Mouse (Mus musculus): ENCODE results near the gene Fars2.

Fars2 gene

GRCm38 (mm10) chr13:36527761-36528160 lies 410.5 kb downstream of the Fars2 start:
- no peak for DNase-seq (ENCODE audit: low spot score)

- peak; percentile 18 for DNase-seq (ENCODE audit: low spot score)
Observed at GRCm38 (mm10) chr13:36528223-36528895, 411.1 kb downstream of the Fars2 start.

- no peak for DNase-seq (ENCODE audit: low spot score)
Observed at GRCm38 (mm10) chr13:36529467-36530039, 412.3 kb downstream of the Fars2 start.

- no peak for DNase-seq (ENCODE audit: low spot score)
Observed at GRCm38 (mm10) chr13:36530852-36531251, 413.6 kb downstream of the Fars2 start.

- no peak for DNase-seq (ENCODE audit: low spot score)
Observed at GRCm38 (mm10) chr13:36531893-36532292, 414.7 kb downstream of the Fars2 start.

- DNase-seq (ENCODE audit: low spot score), result no peak
Observed at GRCm38 (mm10) chr13:36533071-36533470, 415.9 kb downstream of the Fars2 start.

- DNase-seq (ENCODE audit: low spot score), result no peak
Observed at GRCm38 (mm10) chr13:36533518-36533917, 416.3 kb downstream of the Fars2 start.

- DNase-seq (ENCODE audit: low spot score), result no peak
Observed at GRCm38 (mm10) chr13:36533966-36534540, 416.8 kb downstream of the Fars2 start.

- DNase-seq (ENCODE audit: low spot score), result no peak
Observed at GRCm38 (mm10) chr13:36537580-36537979, 420.4 kb downstream of the Fars2 start.

GRCm38 (mm10) chr13:36538385-36538784 lies 421.2 kb downstream of the Fars2 start:
- no peak for DNase-seq (ENCODE audit: low spot score)

GRCm38 (mm10) chr13:36540231-36540630 lies 423.0 kb downstream of the Fars2 start:
- DNase-seq (ENCODE audit: low spot score), result no peak

GRCm38 (mm10) chr13:36541287-36541780 lies 424.1 kb downstream of the Fars2 start:
- DNase-seq (ENCODE audit: low spot score), result no peak

- DNase-seq (ENCODE audit: low spot score), result no peak
Observed at GRCm38 (mm10) chr13:36550694-36551093, 433.5 kb downstream of the Fars2 start.

- DNase-seq (ENCODE audit: low spot score), result no peak
Observed at GRCm38 (mm10) chr13:36552522-36553246, 435.5 kb downstream of the Fars2 start.

GRCm38 (mm10) chr13:36553247-36553642 lies 436.0 kb downstream of the Fars2 start:
- no peak for DNase-seq (ENCODE audit: low spot score)

- DNase-seq (ENCODE audit: low spot score), result no peak
Observed at GRCm38 (mm10) chr13:36554743-36555142, 437.5 kb downstream of the Fars2 start.

- no peak for DNase-seq (ENCODE audit: low spot score)
Observed at GRCm38 (mm10) chr13:36562447-36563441, 445.5 kb downstream of the Fars2 start.

GRCm38 (mm10) chr13:36564764-36565315 lies 447.6 kb downstream of the Fars2 start:
- no peak for DNase-seq (ENCODE audit: low spot score)

GRCm38 (mm10) chr13:36576781-36577180 lies 459.6 kb downstream of the Fars2 start:
- no peak for DNase-seq (ENCODE audit: low spot score)

GRCm38 (mm10) chr13:36577916-36578568 lies 460.8 kb downstream of the Fars2 start:
- no peak for DNase-seq (ENCODE audit: low spot score)

Measured in ovary, postnatal 10 days (tissue).